Mouse (Mus musculus) CH12.LX (cell line): Measurements from ENCODE around the gene Gm498. TPM values are rescaled to one million over a fixed set of nuclear protein-coding genes. Genes with fewer than 3 reads are reported as not detected.

Experiments
- DNase-seq: peaks from one replicate; pipeline ENCODE4 v3.0.0-alpha.2; 2013; ENCODE audit errors: extremely low read depth
- H3K27ac ChIP-seq: 2 replicates; pipeline ENCODE4 v1.5.1; 2012; ENCODE audit warnings: low read depth, mild to moderate bottlenecking, control low read depth, moderate library complexity; ENCODE audit not compliant: insufficient read depth
- H3K27me3 ChIP-seq: replicated peaks from 2 replicates; pipeline ENCODE3; 2012; ENCODE audit warnings: inconsistent platforms
- H3K36me3 ChIP-seq, 2 experiments: replicated peaks in 1 of 2; 2 replicates each; pipeline versions ENCODE3 to v1.6.1; 2012; ENCODE audit warnings: inconsistent platforms in 1 of 2, low read length in 1 of 2, mild to moderate bottlenecking in 1 of 2, mixed read lengths in 1 of 2, moderate library complexity in 1 of 2; ENCODE audit not compliant: control insufficient read depth in 1 of 2, insufficient read depth in 1 of 2
- H3K4me1 ChIP-seq, 2 experiments: 2 replicates each; pipeline ENCODE4 v1.6.1; 2012; ENCODE audit warnings: inconsistent platforms in 1 of 2, moderate library complexity in 1 of 2; ENCODE audit not compliant: insufficient read depth in 2 of 2, control insufficient read depth in 1 of 2
- H3K4me2 ChIP-seq: 2 replicates; pipeline ENCODE4 v1.6.1; 2012; ENCODE audit warnings: low read depth, mild to moderate bottlenecking, control low read depth; ENCODE audit not compliant: poor library complexity, insufficient read depth, severe bottlenecking
- H3K4me3 ChIP-seq, 3 experiments: fragments of 150-350 bp in 1 of 3; sonication (generic) in 1 of 3; replicated peaks in 1 of 3; 2 replicates each; pipeline versions ENCODE3 to v1.5.1; 2011 to 2012; ENCODE audit warnings: low read depth in 2 of 3, low read length in 2 of 3, mild to moderate bottlenecking in 2 of 3, moderate library complexity in 2 of 3, control low read depth in 1 of 3, improper control_type of control experiment in 1 of 3, inconsistent platforms in 1 of 3, mixed read lengths in 1 of 3; ENCODE audit not compliant: poor library complexity in 1 of 3
- H3K79me2 ChIP-seq: replicated peaks from 2 replicates; pipeline ENCODE4 v1.6.1; 2012; ENCODE audit warnings: mild to moderate bottlenecking, moderate library complexity; ENCODE audit not compliant: control insufficient read depth, poor library complexity, insufficient read depth, severe bottlenecking; ENCODE audit errors: extremely low read depth
- H3K9ac ChIP-seq: 2 replicates; pipeline ENCODE4 v1.6.1; 2012; ENCODE audit warnings: low read depth, mild to moderate bottlenecking, control low read depth, moderate library complexity; ENCODE audit not compliant: insufficient read depth
- H3K9me3 ChIP-seq: replicated peaks from 2 replicates; pipeline ENCODE3; 2012; ENCODE audit warnings: low read length, inconsistent platforms, mixed read lengths
- CHD1 ChIP-seq: IDR thresholded peaks from 2 replicates; pipeline ENCODE4 v1.6.1; 2012; ENCODE audit warnings: low read depth, low read length, improper control_type of control experiment, inconsistent platforms
- CTCF ChIP-seq, 2 experiments: IDR thresholded peaks in 1 of 2; conservative IDR thresholded peaks in 1 of 2; 2 replicates each; pipeline ENCODE4 v1.5.1; 2011 to 2012; ENCODE audit warnings: low read depth in 2 of 2, low read length in 2 of 2, improper control_type of control experiment in 1 of 2, inconsistent platforms in 1 of 2, mild to moderate bottlenecking in 1 of 2, moderate library complexity in 1 of 2
- ELF1 ChIP-seq: IDR thresholded peaks from 2 replicates; pipeline ENCODE4 v1.6.1; 2014; ENCODE audit warnings: low read depth, mild to moderate bottlenecking, inconsistent platforms, low read length, improper control_type of control experiment
- EP300 ChIP-seq: IDR thresholded peaks from 2 replicates; pipeline ENCODE4 v1.6.1; 2011; ENCODE audit warnings: low read length, improper control_type of control experiment
- GABPA ChIP-seq: IDR thresholded peaks from 2 replicates; pipeline ENCODE4 v1.6.1; 2012; ENCODE audit warnings: low read depth, low read length, improper control_type of control experiment, inconsistent platforms; ENCODE audit not compliant: insufficient replicate concordance
- JUN ChIP-seq: IDR thresholded peaks from 2 replicates; pipeline ENCODE4 v1.6.1; 2011; ENCODE audit warnings: low read depth, mild to moderate bottlenecking, low read length, improper control_type of control experiment, moderate library complexity; ENCODE audit not compliant: insufficient read depth
- JUND ChIP-seq: conservative IDR thresholded peaks from 2 replicates; pipeline ENCODE4 v1.6.1; 2011; ENCODE audit warnings: low read depth, low read length, improper control_type of control experiment
- MEF2A ChIP-seq: IDR thresholded peaks from 2 replicates; pipeline ENCODE4 v1.6.1; 2014; ENCODE audit warnings: low read depth, mild to moderate bottlenecking, inconsistent platforms, low read length, improper control_type of control experiment, borderline replicate concordance
- NELFE ChIP-seq: IDR thresholded peaks from 2 replicates; pipeline ENCODE4 v1.6.1; 2011; ENCODE audit warnings: low read depth, low read length, improper control_type of control experiment
- NRF1 ChIP-seq: IDR thresholded peaks from 2 replicates; pipeline ENCODE4 v1.6.1; 2014; ENCODE audit warnings: low read depth, mild to moderate bottlenecking, inconsistent platforms, low read length, improper control_type of control experiment, moderate library complexity
- POLR2A ChIP-seq: IDR thresholded peaks from 2 replicates; pipeline ENCODE4 v1.6.1; 2011; ENCODE audit warnings: low read depth, mild to moderate bottlenecking, improper control_type of control experiment, low read length
- POLR2AphosphoS2 ChIP-seq: IDR thresholded peaks from 2 replicates; pipeline ENCODE4 v1.6.1; 2011; ENCODE audit warnings: low read depth, low read length, improper control_type of control experiment
- RAD21 ChIP-seq: IDR thresholded peaks from 2 replicates; pipeline ENCODE4 v1.6.1; 2011; ENCODE audit warnings: low read depth, mild to moderate bottlenecking, low read length, improper control_type of control experiment, moderate library complexity
- RCOR1 ChIP-seq: conservative IDR thresholded peaks from 2 replicates; pipeline ENCODE4 v1.6.1; 2012; ENCODE audit warnings: low read depth, mild to moderate bottlenecking, inconsistent platforms, low read length, improper control_type of control experiment
- SMC3 ChIP-seq: IDR thresholded peaks from 2 replicates; pipeline ENCODE4 v1.6.1; 2011; ENCODE audit warnings: low read depth, low read length, improper control_type of control experiment
- USF1 ChIP-seq: IDR thresholded peaks from 2 replicates; pipeline ENCODE4 v1.6.1; 2014; ENCODE audit warnings: low read depth, mild to moderate bottlenecking, inconsistent platforms, low read length, improper control_type of control experiment
- ZC3H11A ChIP-seq: IDR thresholded peaks from 2 replicates; pipeline ENCODE4 v1.6.1; 2012; ENCODE audit warnings: low read depth, mild to moderate bottlenecking, inconsistent platforms, low read length, improper control_type of control experiment
- ZKSCAN1 ChIP-seq: IDR thresholded peaks from 2 replicates; pipeline ENCODE4 v1.6.1; 2012; ENCODE audit warnings: low read depth, inconsistent platforms, low read length, improper control_type of control experiment, borderline replicate concordance
- ZMIZ1 ChIP-seq: IDR thresholded peaks from 2 replicates; pipeline ENCODE4 v1.6.1; 2012; ENCODE audit warnings: low read depth, mild to moderate bottlenecking, inconsistent platforms, low read length, improper control_type of control experiment
- ZNF384 ChIP-seq: IDR thresholded peaks from 2 replicates; pipeline ENCODE4 v1.6.1; 2012; ENCODE audit warnings: low read depth, low read length, improper control_type of control experiment, inconsistent platforms
- dilution Hi-C: fragments of 300-500 bp; cut with MboI; formaldehyde crosslinking; loops from 2 replicates; pipeline ENCODE4 v1.14.3; 2020; ENCODE audit warnings: low sequenced_read_pairs; ENCODE audit not compliant: extremely low pct_unique_long_range_greater_than_20kb, extremely low pct_ligation_motif_present
- in situ Hi-C: fragments of 300-500 bp; cut with MboI; formaldehyde crosslinking; loops from 3 replicates; pipeline ENCODE4 v1.14.3; 2019; ENCODE audit warnings: low sequenced_read_pairs, low pct_ligation_motif_present, low pct_unique_long_range_greater_than_20kb, mixed read lengths
- polyA plus RNA-seq: library from polyadenylated mRNA; unstranded; fragments of >175 nt; gene quantifications from 2 replicates; pipeline ENCODE4 v1.2.1, GENCODE M21; 2012; ENCODE audit warnings: low read depth; ENCODE audit not compliant: insufficient read length
- total RNA-seq, 2 experiments: library from RNA; depleted of rRNA; stranded (reverse); fragments of 300-350 nt in 1 of 2; fragments of >200 nt in 1 of 2; gene quantifications; 2 replicates each; pipeline ENCODE4 v1.2.3; 2012 to 2014

Gm498 gene
- total and polyA plus RNA-seq, 3 experiments: not detected

GRCm38 (mm10) chr7:143848768-143849482 is 17.7 kb upstream of the Gm498 start:
- H3K79me2 ChIP-seq: no peaks in the 10 kb centered on the region
- H3K27ac ChIP-seq: no peak overlapping the region
- peaks cover 35 to 53% of the 10 kb centered on the region in 2 experiments for H3K36me3 ChIP-seq
- H3K9me3 ChIP-seq: no peaks in the 10 kb centered on the region
- in situ Hi-C loops: no loop called here
- dilution Hi-C loops: no loop called here
- TF ChIP-seq ZKSCAN1: no peak
- no peak for TF ChIP-seq MEF2A
- TF ChIP-seq ZC3H11A: no peak
- TF ChIP-seq CTCF (conservative IDR thresholded peaks at IDR 0.05 in 1 of 2, IDR thresholded peaks at IDR 0.05 in 1 of 2; ENCODE audit: low read depth in 2 of 2, low read length in 2 of 2): no peak
- no peak for TF ChIP-seq CHD1
- no peak for TF ChIP-seq SMC3
- no peak for TF ChIP-seq NRF1
- TF ChIP-seq RCOR1: no peak
- no peak for TF ChIP-seq GABPA
- TF ChIP-seq POLR2A: no peak
- TF ChIP-seq ELF1: no peak
- TF ChIP-seq JUN: no peak
- no peak for TF ChIP-seq RAD21
- no peak for TF ChIP-seq EP300
- no peak for TF ChIP-seq ZMIZ1
- TF ChIP-seq ZNF384: no peak
- TF ChIP-seq POLR2AphosphoS2: no peak
- no peak for TF ChIP-seq USF1
- no peaks in the 10 kb centered on the region for H3K27me3 ChIP-seq
- H3K9ac ChIP-seq: no peak overlapping the region
- H3K4me2 ChIP-seq: no peak overlapping the region
- no peak overlapping the region for H3K4me3 ChIP-seq
- DNase-seq: no peak
- H3K4me1 ChIP-seq: no peaks in the 10 kb centered on the region; a peak in 1 of 4 replicates

GRCm38 (mm10) chr7:143868874-143869273 is 2.2 kb downstream of the Gm498 start:
- dilution Hi-C loops: no loop called here

More at GRCm38 (mm10) chr7:143868874-143869273, 2.2 kb downstream of the Gm498 start:
- Histone ChIP-seq H3K27me3 (peaks cover 83% of the 10 kb centered on the region), H3K4me2 (no peak overlapping the region), H3K36me3 (no peaks in the 10 kb centered on the region), H3K4me3 (no peak overlapping the region), H3K79me2 (no peaks in the 10 kb centered on the region), H3K9me3 (peaks cover 9% of the 10 kb centered on the region), H3K4me1 (no peaks in the 10 kb centered on the region), H3K27ac (no peak overlapping the region), H3K9ac (no peak overlapping the region)
- no peak for TF ChIP-seq JUND
- no peak for TF ChIP-seq NELFE
- no peak for TF ChIP-seq EP300
- no peak for TF ChIP-seq ZKSCAN1
- in situ Hi-C loops: no loop called here
- DNase-seq: no peak
